10 mouse cellular contexts compared by ENCODE assay signal in genomic region chr2:101827626-101828025, GRCm38 (mm10). TPM values are rescaled to one million over a fixed set of nuclear protein-coding genes. Genes with fewer than 3 reads are reported as not detected.
A peak's percentile ranks its signal among the peaks of the same experiment; 100 is the strongest.
DNase-seq lines count a peak whose midpoint lies in the region; ATAC-seq and TF ChIP-seq lines count a peak whose summit lies in the region.
"Had no signal": no experiment of that assay in that cellular context is flagged by ENCODE, and none has a peak within 500 bp of the region (broad histone marks: within the 10 kb centered on the region; RNA-seq: fewer than 3 reads in every experiment).

No protein-coding gene starts in this region.

- TF ChIP-seq POLR2A in embryonic fibroblast, embryonic 13.5 days (IDR thresholded peaks at IDR 0.05; ENCODE audit: low read depth, low read length) = no peak

- ATAC-seq in megakaryocyte, adult 5-6 weeks (ENCODE audit: poor library complexity, severe bottlenecking) = no peak

- peak overlapping the region; percentile 56 for H3K4me3 ChIP-seq in megakaryocyte, embryonic 14.5 days (replicated peaks)
- H3K4me3 ChIP-seq in embryonic fibroblast, embryonic 13.5 days (ENCODE audit: insufficient read depth, low read length) = no peak overlapping the region
- H3K4me3 ChIP-seq: erythroblast, embryonic 14.5 days had no signal

- H3K9me3 ChIP-seq in megakaryocyte, embryonic 14.5 days = no peaks in the 10 kb centered on the region

- H3K4me1 ChIP-seq in megakaryocyte, embryonic 14.5 days = peaks cover 55% of the 10 kb centered on the region
- H3K4me1 ChIP-seq in embryonic fibroblast, embryonic 13.5 days (ENCODE audit: control insufficient read depth, insufficient read depth, low read length) = peaks cover 23% of the 10 kb centered on the region

- peaks cover 10% of the 10 kb centered on the region for H3K27me3 ChIP-seq in megakaryocyte, embryonic 14.5 days (replicated peaks)

- peak; percentile 78 for DNase-seq in kidney, postnatal 10 days
- DNase-seq in yolk sac, embryonic 10.5 days (ENCODE audit: low spot score) = peak; percentile 89
- no peak for DNase-seq in spleen, postnatal 36 days (ENCODE audit: low spot score in 2 of 2)
- no peak for DNase-seq in frontal cortex, postnatal 10 days (ENCODE audit: low spot score in 2 of 2)
- DNase-seq: right cerebral cortex, adult 18-20 months; thymus, adult 2 months had no signal

- H3K27ac ChIP-seq in embryonic fibroblast, embryonic 13.5 days (ENCODE audit: insufficient read depth, low read length) = peak overlapping the region; percentile 54; the same call in 1 of the 2 replicates

- H3K36me3 ChIP-seq in megakaryocyte, embryonic 14.5 days (replicated peaks; ENCODE audit: low read length) = no peaks in the 10 kb centered on the region

- no peak for TF ChIP-seq CTCF in embryonic fibroblast, embryonic 13.5 days (IDR thresholded peaks at IDR 0.05; ENCODE audit: borderline replicate concordance, insufficient read depth, low read length)

RNA-seq across cellular contexts. Expression of gene Prr5l, which starts 55.2 kb away (rescaled TPM):
- 44.1 and 158 TPM in 2 replicates for polyA plus RNA-seq in megakaryocyte, embryonic 14.5 days (2012; ENCODE audit: insufficient read depth, low replicate concordance)
- total RNA-seq in megakaryocyte, adult 5-6 weeks (2015) = 2.0 and 5.2 TPM in 2 replicates
- 4.1 TPM in 2 replicates for total RNA-seq in megakaryocyte, adult 5-6 weeks (2017)
- polyA plus RNA-seq in embryonic fibroblast, embryonic 13.5 days (2011; ENCODE audit: insufficient read length, low read depth, missing spikeins) = 3.9 and 4.5 TPM in 2 replicates

RNA-seq across cellular contexts. Expression of gene Commd9, which starts 58.4 kb away (rescaled TPM):
- polyA plus RNA-seq in megakaryocyte, embryonic 14.5 days (2012; ENCODE audit: insufficient read depth, low replicate concordance) = 49.6 and 63.0 TPM in 2 replicates
- 7.9 and 9.0 TPM in 2 replicates for total RNA-seq in megakaryocyte, adult 5-6 weeks (2015)
- 49.2 and 68.2 TPM in 2 replicates for total RNA-seq in megakaryocyte, adult 5-6 weeks (2017)
- polyA plus RNA-seq in embryonic fibroblast, embryonic 13.5 days (2011; ENCODE audit: insufficient read length, low read depth, missing spikeins) = 46.0 and 56.0 TPM in 2 replicates

Comparison
In these comparisons a context has a peak if more than half of its experiments do, and no peak if none do; other contexts are left out.
1. DNase-seq: peak in kidney, postnatal 10 days (single experiment) and yolk sac, embryonic 10.5 days (single experiment); none in spleen, postnatal 36 days (0 of 2) and frontal cortex, postnatal 10 days (0 of 2).